Mouse (Mus musculus) gastrocnemius, adult 2 months (tissue): ENCODE results near the gene Gm10436. TPM values are rescaled to one million over a fixed set of nuclear protein-coding genes. Genes with fewer than 3 reads are reported as not detected.
"Not testable (repeated sequence)": the region's sequence is repeated elsewhere in the genome, so short reads cannot be mapped to it uniquely, and the experiment has no call there.

Experiments used
- DNase-seq: peaks from one replicate; pipeline ENCODE4 v3.0.0; 2022
- H3K27ac ChIP-seq: fragments of 200-600 bp; 2 replicates; pipeline ENCODE4 v1.8.1; 2022; ENCODE audit warnings: mild to moderate bottlenecking
- H3K4me3 ChIP-seq: fragments of 200-600 bp; 2 replicates; pipeline ENCODE4 v1.8.1; 2022; ENCODE audit warnings: mild to moderate bottlenecking, moderate library complexity
- CTCF ChIP-seq: fragments of 200-600 bp; IDR thresholded peaks from 2 replicates; pipeline ENCODE4 v1.8.1; 2022; ENCODE audit warnings: antibody characterized with exemption, mild to moderate bottlenecking, moderate library complexity
- intact Hi-C: fragments of 180-260 bp; cut with DNase I; formaldehyde crosslinking; loops from one replicate; pipeline ENCODE4 v1.15.1; 2025
- long read RNA-seq, 2 experiments: library from polyadenylated mRNA; stranded (forward); transcript quantifications; one replicate each; pipeline ENCODE4 v2.0.0; 2021
- total RNA-seq, 2 experiments: library from RNA; stranded (reverse); gene quantifications; 2 replicates each; pipeline ENCODE4 v1.2.3; 2021

Gm10436 gene
- total RNA-seq, result not detected
- long read RNA-seq, experiment 1, result 0 reads
- long read RNA-seq, experiment 2, result 0 reads

GRCm38 (mm10) chr12:88182008-88182407 lies at the start of gene Gm10436:
Gene Gm10436 (minus strand): TSS chr12:88182108.
- DNase-seq, H3K27ac ChIP-seq, H3K4me3 ChIP-seq, intact Hi-C loops: not testable (repeated sequence)

GRCm38 (mm10) chr12:88219445-88219844 lies 37.5 kb upstream of the Gm10436 start:
- DNase-seq, result no peak
- no peak overlapping the region for H3K27ac ChIP-seq
- H3K4me3 ChIP-seq, result no peak overlapping the region
- intact Hi-C loops, result no loop called here
- TF ChIP-seq CTCF, result no peak

GRCm38 (mm10) chr12:88218059-88218458 lies 36.2 kb upstream of the Gm10436 start:
- DNase-seq, intact Hi-C loops, H3K27ac ChIP-seq, H3K4me3 ChIP-seq: not testable (repeated sequence)

GRCm38 (mm10) chr12:88214641-88215040 lies 32.7 kb upstream of the Gm10436 start:
- H3K27ac ChIP-seq, result no peak overlapping the region
- H3K4me3 ChIP-seq, result no peak overlapping the region
- TF ChIP-seq CTCF, result no peak
- no peak for DNase-seq
- intact Hi-C loops, result no loop called here

GRCm38 (mm10) chr12:88211458-88211857 lies 29.6 kb upstream of the Gm10436 start:
- H3K27ac ChIP-seq, intact Hi-C loops, DNase-seq, H3K4me3 ChIP-seq: not testable (repeated sequence)

- no peak for DNase-seq
- H3K27ac ChIP-seq, result no peak overlapping the region
- intact Hi-C loops, result no loop called here
- H3K4me3 ChIP-seq, result no peak overlapping the region
- TF ChIP-seq CTCF, result no peak
Measured at GRCm38 (mm10) chr12:88202856-88203255, 20.9 kb upstream of the Gm10436 start.

Other genes with a start within 250 kb of the Gm10436 start
- gene Gm2042, start 228.0 kb downstream of the Gm10436 start, total RNA-seq, result not detected
- not detected for gene Gm2075, start 170.3 kb downstream of the Gm10436 start, total RNA-seq
- not detected for gene Gm6803, start 163.3 kb downstream of the Gm10436 start, total RNA-seq
- not detected for gene Gm2056, start 155.1 kb downstream of the Gm10436 start, total RNA-seq
- not detected for gene Gm16368, start 98.4 kb downstream of the Gm10436 start, total RNA-seq
- gene Gm8332, start 68.0 kb upstream of the Gm10436 start, total RNA-seq, result not detected
- not detected for gene Gm5662, start 92.4 kb upstream of the Gm10436 start, total RNA-seq
- not detected for gene Gm5039, start 141.9 kb upstream of the Gm10436 start, total RNA-seq
- gene Adck1, start 178.4 kb upstream of the Gm10436 start, total RNA-seq, result 10 to 100 TPM; 15.0 to 21.3 TPM